Mouse (Mus musculus): ENCODE data around the gene Kazn. TPM values are rescaled to one million over a fixed set of nuclear protein-coding genes. Genes with fewer than 3 reads are reported as not detected.

Gene Kazn
- polyA plus RNA-seq, 1 experiment from 2014 or later, result 4.2 TPM

DNA sequence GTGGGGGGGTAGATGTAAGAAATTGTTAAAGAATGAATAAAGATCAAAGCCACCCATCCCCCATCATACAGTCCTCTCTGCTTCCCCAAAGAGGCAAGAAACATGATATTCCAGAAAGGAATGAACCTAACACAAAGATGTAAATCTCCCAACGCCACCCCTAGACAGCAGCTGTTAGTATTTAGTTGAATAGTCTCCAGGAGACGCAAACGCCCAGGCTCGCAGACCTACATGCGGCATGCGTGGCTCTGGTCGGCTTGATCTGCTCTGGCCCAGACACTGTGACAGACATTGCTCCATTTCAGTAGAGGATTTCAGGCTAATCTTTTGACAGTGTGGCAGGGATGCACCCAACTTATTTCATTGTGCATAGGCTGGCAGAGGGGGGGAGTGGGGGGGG lies 120.7 kb downstream of the Kazn start:
- H3K4me3 ChIP-seq (ENCODE audit: control insufficient read depth in 1 of 2, insufficient read depth in 1 of 2, low read depth in 1 of 2, low read length in 2 of 2), result no peak overlapping the region
- H3K36me3 ChIP-seq (ENCODE audit: control insufficient read depth, insufficient read depth, low read length), result no peaks in the 10 kb centered on the region
- H3K27ac ChIP-seq (replicated peaks in 1 of 2; ENCODE audit: control insufficient read depth in 1 of 2, insufficient read depth in 1 of 2, low read depth in 2 of 2, low read length in 2 of 2), result no peak overlapping the region
- no peak for ATAC-seq (ENCODE audit: insufficient number of reproducible peaks, insufficient read depth, low FRiP score, low read depth)
- no peak overlapping the region for H3K4me2 ChIP-seq (ENCODE audit: low read length)
- H3K9ac ChIP-seq (ENCODE audit: low read length), result no peak overlapping the region
- WGBS, result 73% methylated on average over 7 of the region's 7 CpGs
- H3K9me3 ChIP-seq (ENCODE audit: control insufficient read depth, low read length), result no peaks in the 10 kb centered on the region
- H3K4me1 ChIP-seq (ENCODE audit: control insufficient read depth in 2 of 2, insufficient read depth in 2 of 2, low read length in 2 of 2), result peaks cover 4 to 19% of the 10 kb centered on the region in 2 experiments
- H3K27me3 ChIP-seq (ENCODE audit: control insufficient read depth, insufficient read depth, low read length), result no peaks in the 10 kb centered on the region

DNA sequence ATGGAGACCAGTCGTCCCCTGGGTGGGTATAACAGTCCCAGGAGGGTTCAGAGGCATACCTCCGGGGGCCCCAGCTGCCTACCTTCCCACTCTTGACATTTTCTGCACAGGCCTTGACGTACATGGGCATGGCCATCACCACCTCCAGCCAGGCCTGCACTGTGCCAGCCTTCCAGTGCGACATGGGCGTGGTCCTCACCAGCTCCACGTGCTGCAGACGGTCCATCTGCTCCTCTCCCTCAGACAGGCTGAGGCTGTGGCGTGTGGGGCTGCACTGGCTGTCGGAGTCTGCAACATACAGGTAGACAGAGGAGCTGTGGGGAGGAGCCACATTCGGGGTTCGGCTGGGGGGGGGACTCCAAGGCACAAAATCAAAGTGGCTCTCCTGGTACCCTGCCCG lies 121.2 kb downstream of the Kazn start:
- ATAC-seq (ENCODE audit: insufficient number of reproducible peaks, insufficient read depth, low FRiP score, low read depth), result no peak
- Histone ChIP-seq H3K9me3 (ENCODE audit: control insufficient read depth, low read length) (no peaks in the 10 kb centered on the region), H3K4me3 (ENCODE audit: control insufficient read depth in 1 of 2, insufficient read depth in 1 of 2, low read depth in 1 of 2, low read length in 2 of 2) (no peak overlapping the region), H3K4me1 (ENCODE audit: control insufficient read depth in 2 of 2, insufficient read depth in 2 of 2, low read length in 2 of 2) (peaks cover 5 to 20% of the 10 kb centered on the region in 2 experiments), H3K36me3 (ENCODE audit: control insufficient read depth, insufficient read depth, low read length) (no peaks in the 10 kb centered on the region), H3K27ac (replicated peaks in 1 of 2; ENCODE audit: control insufficient read depth in 1 of 2, insufficient read depth in 1 of 2, low read depth in 2 of 2, low read length in 2 of 2) (no peak overlapping the region), H3K9ac (ENCODE audit: low read length) (no peak overlapping the region), H3K4me2 (ENCODE audit: low read length) (no peak overlapping the region), H3K27me3 (ENCODE audit: control insufficient read depth, insufficient read depth, low read length) (no peaks in the 10 kb centered on the region)
- WGBS, result 82% methylated on average over 12 of the region's 12 CpGs

- peaks cover 4% of the 10 kb centered on the region for H3K9me3 ChIP-seq (ENCODE audit: control insufficient read depth, low read length)
- no peak for ATAC-seq (ENCODE audit: insufficient number of reproducible peaks, insufficient read depth, low FRiP score, low read depth)
- no peak overlapping the region for H3K4me3 ChIP-seq (ENCODE audit: control insufficient read depth in 1 of 2, insufficient read depth in 1 of 2, low read depth in 1 of 2, low read length in 2 of 2)
- no peak overlapping the region for H3K27ac ChIP-seq (replicated peaks in 1 of 2; ENCODE audit: control insufficient read depth in 1 of 2, insufficient read depth in 1 of 2, low read depth in 2 of 2, low read length in 2 of 2)
- H3K4me2 ChIP-seq (ENCODE audit: low read length), result no peak overlapping the region
- no peaks in the 10 kb centered on the region for H3K36me3 ChIP-seq (ENCODE audit: control insufficient read depth, insufficient read depth, low read length)
- no peak overlapping the region for H3K9ac ChIP-seq (ENCODE audit: low read length)
- H3K4me1 ChIP-seq (ENCODE audit: control insufficient read depth in 2 of 2, insufficient read depth in 2 of 2, low read length in 2 of 2), result peaks cover 2 to 5% of the 10 kb centered on the region in 2 experiments; a peak in 1 of 4 replicates
- no peaks in the 10 kb centered on the region for H3K27me3 ChIP-seq (ENCODE audit: control insufficient read depth, insufficient read depth, low read length)
- 32% methylated on average over 8 of the region's 8 CpGs for WGBS
Measured at GRCm38 (mm10) chr4:142113306-142113705, 125.9 kb downstream of the Kazn start.

- WGBS, result 41% methylated on average over 12 of the region's 12 CpGs
- H3K36me3 ChIP-seq (ENCODE audit: control insufficient read depth, insufficient read depth, low read length), result no peaks in the 10 kb centered on the region
- no peak overlapping the region for H3K27ac ChIP-seq (replicated peaks in 1 of 2; ENCODE audit: control insufficient read depth in 1 of 2, insufficient read depth in 1 of 2, low read depth in 2 of 2, low read length in 2 of 2)
- H3K27me3 ChIP-seq (ENCODE audit: control insufficient read depth, insufficient read depth, low read length), result no peaks in the 10 kb centered on the region
- no peak overlapping the region for H3K4me3 ChIP-seq (ENCODE audit: control insufficient read depth in 1 of 2, insufficient read depth in 1 of 2, low read depth in 1 of 2, low read length in 2 of 2)
- peaks cover 7 to 10% of the 10 kb centered on the region in 2 experiments; a peak in 3 of 4 replicates for H3K4me1 ChIP-seq (ENCODE audit: control insufficient read depth in 2 of 2, insufficient read depth in 2 of 2, low read length in 2 of 2)
- no peaks in the 10 kb centered on the region for H3K9me3 ChIP-seq (ENCODE audit: control insufficient read depth, low read length)
- H3K9ac ChIP-seq (ENCODE audit: low read length), result no peak overlapping the region
- ATAC-seq (ENCODE audit: insufficient number of reproducible peaks, insufficient read depth, low FRiP score, low read depth), result no peak
- no peak overlapping the region for H3K4me2 ChIP-seq (ENCODE audit: low read length)
Measured at GRCm38 (mm10) chr4:142103081-142103671, 136.0 kb downstream of the Kazn start.

DNA sequence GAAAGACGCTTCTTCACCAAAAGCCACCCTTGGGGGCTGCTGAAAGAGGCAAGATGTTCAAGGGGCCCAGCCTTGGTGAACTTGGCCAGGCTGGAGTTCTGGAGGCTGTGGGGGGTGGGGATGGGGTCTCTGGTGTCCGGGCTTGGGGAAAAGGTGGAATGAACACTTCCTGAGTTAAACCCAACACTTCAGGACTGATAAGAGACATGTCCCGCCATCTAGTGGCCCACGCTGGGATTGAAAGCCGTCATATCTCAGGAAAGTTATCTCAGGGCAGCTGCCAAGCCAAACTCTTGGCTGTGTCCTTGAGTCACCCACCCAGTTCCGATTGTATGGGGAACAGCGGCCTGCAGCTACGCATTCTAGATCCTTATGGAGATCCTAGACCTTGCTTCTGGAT lies 140.9 kb downstream of the Kazn start:
- no peak; the same call in 1 of the 2 replicates for ATAC-seq (ENCODE audit: insufficient number of reproducible peaks, insufficient read depth, low FRiP score, low read depth)
- H3K4me3 ChIP-seq (ENCODE audit: control insufficient read depth in 1 of 2, insufficient read depth in 1 of 2, low read depth in 1 of 2, low read length in 2 of 2), result no peak overlapping the region
- H3K27me3 ChIP-seq (ENCODE audit: control insufficient read depth, insufficient read depth, low read length), result no peaks in the 10 kb centered on the region
- H3K4me1 ChIP-seq (ENCODE audit: control insufficient read depth in 2 of 2, insufficient read depth in 2 of 2, low read length in 2 of 2), result peaks cover 22% of the 10 kb centered on the region in 2 experiments; a peak in 3 of 4 replicates
- peak overlapping the region; percentile 21; the same call in 1 of the 2 replicates for H3K9ac ChIP-seq (ENCODE audit: low read length)
- no peaks in the 10 kb centered on the region for H3K9me3 ChIP-seq (ENCODE audit: control insufficient read depth, low read length)
- H3K4me2 ChIP-seq (ENCODE audit: low read length), result peak overlapping the region; percentile 36
- no peaks in the 10 kb centered on the region for H3K36me3 ChIP-seq (ENCODE audit: control insufficient read depth, insufficient read depth, low read length)
- 10% methylated on average over 8 of the region's 8 CpGs for WGBS
- no peak overlapping the region for H3K27ac ChIP-seq (replicated peaks in 1 of 2; ENCODE audit: control insufficient read depth in 1 of 2, insufficient read depth in 1 of 2, low read depth in 2 of 2, low read length in 2 of 2)

DNA sequence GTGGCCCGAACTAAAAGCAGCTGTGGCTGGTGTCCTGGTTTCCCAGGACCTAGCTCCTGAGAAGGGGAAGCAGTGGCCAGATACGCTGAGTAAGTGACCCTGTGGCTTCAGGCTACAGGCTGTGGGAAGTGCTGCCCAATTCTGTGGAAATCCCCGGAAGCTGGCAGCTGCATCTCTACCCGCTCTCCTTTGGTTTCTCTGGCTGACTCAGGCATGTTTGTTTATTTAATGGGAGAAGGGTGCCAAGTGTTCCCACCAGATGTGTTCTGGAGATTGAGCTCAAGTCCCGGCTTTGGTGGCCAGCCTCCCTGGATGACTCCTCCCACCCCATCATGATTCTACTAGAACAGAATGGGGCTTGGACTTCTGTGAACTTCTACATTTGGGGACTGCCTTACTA lies 141.3 kb downstream of the Kazn start:
- no peak for ATAC-seq (ENCODE audit: insufficient number of reproducible peaks, insufficient read depth, low FRiP score, low read depth)
- H3K4me1 ChIP-seq (ENCODE audit: control insufficient read depth in 2 of 2, insufficient read depth in 2 of 2, low read length in 2 of 2), result peaks cover 18 to 19% of the 10 kb centered on the region in 2 experiments; a peak in 3 of 4 replicates
- H3K4me2 ChIP-seq (ENCODE audit: low read length), result peak overlapping the region; percentile 36
- 24% methylated on average over 5 of the region's 5 CpGs for WGBS
- peak overlapping the region; percentile 21; the same call in 1 of the 2 replicates for H3K9ac ChIP-seq (ENCODE audit: low read length)
- H3K27ac ChIP-seq (replicated peaks in 1 of 2; ENCODE audit: control insufficient read depth in 1 of 2, insufficient read depth in 1 of 2, low read depth in 2 of 2, low read length in 2 of 2), result no peak overlapping the region
- no peaks in the 10 kb centered on the region for H3K36me3 ChIP-seq (ENCODE audit: control insufficient read depth, insufficient read depth, low read length)
- H3K9me3 ChIP-seq (ENCODE audit: control insufficient read depth, low read length), result no peaks in the 10 kb centered on the region
- H3K27me3 ChIP-seq (ENCODE audit: control insufficient read depth, insufficient read depth, low read length), result no peaks in the 10 kb centered on the region
- no peak overlapping the region for H3K4me3 ChIP-seq (ENCODE audit: control insufficient read depth in 1 of 2, insufficient read depth in 1 of 2, low read depth in 1 of 2, low read length in 2 of 2)

DNA sequence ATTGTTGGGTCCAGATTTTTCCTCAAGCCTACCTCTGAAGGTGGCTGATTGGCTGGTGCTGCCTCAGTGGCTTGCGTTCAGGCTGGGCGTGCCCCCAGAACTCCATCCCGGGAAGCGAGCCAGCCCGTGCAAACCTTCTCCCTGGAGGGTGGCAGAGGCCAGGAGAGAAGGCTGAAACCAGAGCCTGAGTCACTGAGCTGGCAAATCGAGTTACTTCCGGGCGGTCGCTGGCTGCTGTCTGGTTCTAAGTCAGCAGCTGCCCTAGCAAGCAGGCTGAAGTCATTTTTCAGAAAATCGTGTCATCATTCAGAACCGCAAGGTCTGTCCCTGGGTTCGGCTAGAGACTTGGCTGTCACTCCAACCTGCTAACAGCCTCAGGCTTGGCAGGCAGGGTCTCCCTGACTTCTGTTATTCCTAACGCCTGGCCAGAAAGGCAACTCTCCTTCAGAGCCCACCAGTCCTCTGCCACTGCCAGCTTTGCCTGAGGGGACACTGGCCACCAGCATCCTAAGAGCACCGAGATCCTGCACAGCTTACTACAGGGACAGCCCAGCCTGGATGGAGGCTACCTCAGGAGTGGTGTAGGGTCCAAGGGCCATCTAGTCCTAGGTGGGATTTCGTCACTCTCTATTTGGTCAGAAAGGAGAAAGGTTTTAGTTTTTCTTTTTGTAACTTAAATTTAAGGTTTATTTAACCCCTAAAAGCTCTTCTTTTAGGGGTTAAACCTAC lies 143.5 kb downstream of the Kazn start:
- H3K4me1 ChIP-seq (ENCODE audit: control insufficient read depth in 2 of 2, insufficient read depth in 2 of 2, low read length in 2 of 2), result peaks cover 18 to 19% of the 10 kb centered on the region in 2 experiments; a peak in 3 of 4 replicates
- no peaks in the 10 kb centered on the region for H3K9me3 ChIP-seq (ENCODE audit: control insufficient read depth, low read length)
- H3K4me3 ChIP-seq (ENCODE audit: control insufficient read depth in 1 of 2, insufficient read depth in 1 of 2, low read depth in 1 of 2, low read length in 2 of 2), result no peak overlapping the region
- no peak overlapping the region for H3K4me2 ChIP-seq (ENCODE audit: low read length)
- no peak overlapping the region for H3K9ac ChIP-seq (ENCODE audit: low read length)
- no peaks in the 10 kb centered on the region for H3K27me3 ChIP-seq (ENCODE audit: control insufficient read depth, insufficient read depth, low read length)
- 52% methylated on average over 15 of the region's 15 CpGs for WGBS
- 0 out of 2 replicates have a peak, but pooled peaks have one; percentile 25 for ATAC-seq (ENCODE audit: insufficient number of reproducible peaks, insufficient read depth, low FRiP score, low read depth)
- 0 out of 4 replicates have a peak overlapping the region, but pooled peaks of 1 of the 2 experiments have one; percentile 25 for H3K27ac ChIP-seq (replicated peaks in 1 of 2; ENCODE audit: control insufficient read depth in 1 of 2, insufficient read depth in 1 of 2, low read depth in 2 of 2, low read length in 2 of 2)
- H3K36me3 ChIP-seq (ENCODE audit: control insufficient read depth, insufficient read depth, low read length), result no peaks in the 10 kb centered on the region

All from heart, embryonic 14.5 days (tissue).